Mouse (Mus musculus): Measurements from ENCODE around the gene Rap1gap. TPM values are rescaled to one million over a fixed set of nuclear protein-coding genes. Genes with fewer than 3 reads are reported as not detected.

Gene Rap1gap
- 0.97 and 1.9 TPM in 2 replicates for polyA plus RNA-seq (2015; fragmentation: Nextera tagmentation; extraction: Ambion mirVana)

DNA sequence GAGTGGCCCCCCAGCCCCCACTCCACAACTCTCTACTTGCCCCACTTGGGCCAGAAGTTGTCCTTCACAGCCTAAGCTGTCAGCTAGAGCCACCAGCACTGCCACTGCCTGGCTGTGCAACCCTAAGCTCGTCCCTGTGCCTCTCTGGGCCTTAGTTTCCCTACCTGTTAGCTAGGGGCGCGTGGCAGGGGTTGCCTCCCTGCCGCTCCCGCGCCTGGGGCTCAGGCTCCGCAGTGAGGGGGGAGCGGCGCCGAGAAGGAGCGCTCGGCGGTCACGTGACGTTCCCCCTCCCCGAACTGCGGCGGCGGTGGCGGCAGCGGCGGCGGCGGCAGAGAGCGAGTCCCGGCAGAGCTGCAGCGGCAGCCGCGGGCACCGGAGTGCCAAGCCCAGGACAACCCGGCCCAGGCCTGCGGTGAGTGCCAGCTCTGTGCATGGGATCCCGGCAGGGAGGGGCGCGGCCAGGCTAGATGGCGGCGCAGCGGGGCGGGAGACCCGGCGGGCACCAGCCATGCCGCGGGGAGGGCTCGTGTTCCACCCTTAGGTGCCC, at the start of gene Rap1gap:
Rap1gap (plus strand) TSS at position 294 of the 547 bp plus-strand sequence.

Other genes starting within 250 kb of the Rap1gap start
- gene Cela3b, start 234.2 kb upstream of the Rap1gap start, polyA plus RNA-seq (2015; fragmentation: Nextera tagmentation; extraction: Ambion mirVana), result 0.21 and 0.38 TPM in 2 replicates
- 0.46 and 0.78 TPM in 2 replicates for gene 1700013G24Rik, start 211.4 kb upstream of the Rap1gap start, polyA plus RNA-seq (2015; fragmentation: Nextera tagmentation; extraction: Ambion mirVana)
- gene Hspg2, start 196.0 kb upstream of the Rap1gap start, polyA plus RNA-seq (2015; fragmentation: Nextera tagmentation; extraction: Ambion mirVana), result 35.6 and 39.6 TPM in 2 replicates
- gene Ldlrad2, start 90.2 kb upstream of the Rap1gap start, polyA plus RNA-seq (2015; fragmentation: Nextera tagmentation; extraction: Ambion mirVana), result not detected in 2 replicates
- gene Usp48, start 71.0 kb upstream of the Rap1gap start, polyA plus RNA-seq (2015; fragmentation: Nextera tagmentation; extraction: Ambion mirVana), result 19.2 and 21.7 TPM in 2 replicates
- 1.7 and 2.8 TPM in 2 replicates for gene Alpl, start 131.7 kb downstream of the Rap1gap start, polyA plus RNA-seq (2015; fragmentation: Nextera tagmentation; extraction: Ambion mirVana)
- 17.8 and 24.6 TPM in 2 replicates for gene Ece1, start 197.5 kb downstream of the Rap1gap start, polyA plus RNA-seq (2015; fragmentation: Nextera tagmentation; extraction: Ambion mirVana)

Measured in skeletal muscle tissue, postnatal 0 days (tissue).